Mouse (Mus musculus) hindbrain, embryonic 13.5 days (tissue): Measurements from ENCODE around the gene Mgrn1. TPM values are rescaled to one million over a fixed set of nuclear protein-coding genes. Genes with fewer than 3 reads are reported as not detected.

Experiments
- ATAC-seq: fragments of 200-750 bp; cut with Nextera tagmentation; 2 replicates; pipeline ENCODE4 v1.8.0; 2017; ENCODE audit warnings: moderate TSS enrichment; ENCODE audit not compliant: low FRiP score
- H3K27ac ChIP-seq: fragments of 300-500 bp; sonication (generic); 2 replicates; pipeline ENCODE4 v1.5.1; 2015; ENCODE audit warnings: inconsistent platforms, mild to moderate bottlenecking, moderate library complexity
- H3K27me3 ChIP-seq: fragments of 300-500 bp; sonication (generic); 2 replicates; pipeline ENCODE4 v1.6.1; 2015; ENCODE audit warnings: mild to moderate bottlenecking, inconsistent platforms
- H3K36me3 ChIP-seq: fragments of 300-500 bp; sonication (generic); 2 replicates; pipeline ENCODE4 v1.6.1; 2015; ENCODE audit warnings: mild to moderate bottlenecking, inconsistent platforms
- H3K4me1 ChIP-seq: fragments of 300-500 bp; sonication (generic); replicated peaks from 2 replicates; pipeline ENCODE4 v1.6.1; 2015; ENCODE audit warnings: inconsistent platforms
- H3K4me2 ChIP-seq: fragments of 300-500 bp; sonication (generic); 2 replicates; pipeline ENCODE4 v1.6.1; 2015; ENCODE audit warnings: inconsistent platforms, mild to moderate bottlenecking, moderate library complexity
- H3K4me3 ChIP-seq: fragments of 300-500 bp; sonication (generic); 2 replicates; pipeline ENCODE4 v1.5.1; 2015; ENCODE audit warnings: mild to moderate bottlenecking, inconsistent platforms
- H3K9ac ChIP-seq: fragments of 300-500 bp; sonication (generic); 2 replicates; pipeline ENCODE4 v1.6.1; 2015; ENCODE audit warnings: mild to moderate bottlenecking, inconsistent platforms
- H3K9me3 ChIP-seq: fragments of 300-500 bp; sonication (generic); 2 replicates; pipeline ENCODE4 v1.6.1; 2016; ENCODE audit warnings: inconsistent platforms
- WGBS: fragments of 180-500 bp; shearing (Covaris S2); methylation state at CpG from one replicate; pipeline ENCODE4 v1.1.7; 2015; 5-methylcytosine and 5-hydroxymethylcytosine counted together
- polyA plus RNA-seq: library from polyadenylated mRNA; unstranded; fragments of >200 nt; fragmentation: Nextera tagmentation; extraction: Ambion mirVana; gene quantifications from 2 replicates; pipeline ENCODE4 v1.2.1, GENCODE M21; 2015

Gene Mgrn1
- polyA plus RNA-seq, 1 experiment from 2014 or later = 107 TPM

- Histone ChIP-seq H3K27me3 (no peaks in the 10 kb centered on the region), H3K9me3 (no peaks in the 10 kb centered on the region), H3K36me3 (peaks cover 17% of the 10 kb centered on the region), H3K27ac (0 out of 2 replicates have a peak overlapping the region, but pooled peaks have one; percentile 91), H3K4me1 (peaks cover 31% of the 10 kb centered on the region), H3K4me2 (peak overlapping the region; percentile 84), H3K9ac (peak overlapping the region; percentile 89), H3K4me3 (peak overlapping the region; percentile 93)
- no peak for ATAC-seq
- 48% methylated on average over 9 of the region's 9 CpGs for WGBS
Observed at GRCm38 (mm10) chr16:4963346-4963745, 77.3 kb downstream of the Mgrn1 start.

GRCm38 (mm10) chr16:4963797-4964709 lies 78.0 kb downstream of the Mgrn1 start, which contains the start of gene Anks3:
TSS of gene Anks3 (minus strand) at chr16:4964205.
- peak; percentile 99 for ATAC-seq
- H3K9ac ChIP-seq = peak within 1 kb of the TSS; percentile 89

GRCm38 (mm10) chr16:4964731-4965391 lies 78.8 kb downstream of the Mgrn1 start:
- Histone ChIP-seq H3K9me3 (no peaks in the 10 kb centered on the region), H3K4me2 (peak overlapping the region; percentile 84), H3K27me3 (no peaks in the 10 kb centered on the region), H3K36me3 (peaks cover 28% of the 10 kb centered on the region), H3K4me1 (peaks cover 31% of the 10 kb centered on the region), H3K27ac (peak overlapping the region; percentile 91), H3K9ac (peak overlapping the region; percentile 89), H3K4me3 (peak overlapping the region; percentile 93)
- WGBS = 25% methylated on average over 13 of the region's 13 CpGs
- ATAC-seq = no peak; the same call in 1 of the 2 replicates

More at GRCm38 (mm10) chr16:4963797-4964709, 78.0 kb downstream of the Mgrn1 start, which contains the start of gene Anks3:
- WGBS = under 1% methylated on average over 75 of the region's 76 CpGs
- H3K27me3 ChIP-seq = no peaks in the 10 kb centered on the region
- peak within 1 kb of the TSS; percentile 91 for H3K27ac ChIP-seq
- H3K4me3 ChIP-seq = peak within 1 kb of the TSS; percentile 93
- H3K36me3 ChIP-seq = peaks cover 24% of the 10 kb centered on the region
- no peaks in the 10 kb centered on the region for H3K9me3 ChIP-seq
- peaks cover 31% of the 10 kb centered on the region for H3K4me1 ChIP-seq
- H3K4me2 ChIP-seq = peak within 1 kb of the TSS; percentile 84

- 93% methylated on average over 8 of the region's 8 CpGs for WGBS
- Histone ChIP-seq H3K4me1 (peaks cover 28% of the 10 kb centered on the region), H3K27me3 (no peaks in the 10 kb centered on the region), H3K27ac (no peak overlapping the region), H3K4me2 (peak overlapping the region; percentile 84), H3K9ac (no peak overlapping the region), H3K36me3 (peaks cover 21% of the 10 kb centered on the region), H3K9me3 (no peaks in the 10 kb centered on the region), H3K4me3 (peak overlapping the region; percentile 93; the same call in 1 of the 2 replicates)
- no peak for ATAC-seq
Observed at GRCm38 (mm10) chr16:4965392-4966129, 79.5 kb downstream of the Mgrn1 start.

GRCm38 (mm10) chr16:4968426-4968825 lies 82.4 kb downstream of the Mgrn1 start:
- ATAC-seq = no peak
- WGBS = 87% methylated on average over 3 of the region's 3 CpGs

GRCm38 (mm10) chr16:4969055-4969843 lies 83.2 kb downstream of the Mgrn1 start:
- Histone ChIP-seq H3K4me2 (no peak overlapping the region), H3K27me3 (no peaks in the 10 kb centered on the region), H3K9me3 (no peaks in the 10 kb centered on the region), H3K4me3 (no peak overlapping the region), H3K27ac (no peak overlapping the region), H3K36me3 (peaks cover 28% of the 10 kb centered on the region), H3K9ac (no peak overlapping the region), H3K4me1 (peaks cover 9% of the 10 kb centered on the region)
- no peak for ATAC-seq
- 92% methylated on average over 5 of the region's 5 CpGs for WGBS

More at GRCm38 (mm10) chr16:4968426-4968825, 82.4 kb downstream of the Mgrn1 start:
- H3K9ac ChIP-seq = no peak overlapping the region
- H3K9me3 ChIP-seq = no peaks in the 10 kb centered on the region
- peaks cover 10% of the 10 kb centered on the region for H3K4me1 ChIP-seq
- H3K27me3 ChIP-seq = no peaks in the 10 kb centered on the region
- H3K4me3 ChIP-seq = no peak overlapping the region
- H3K36me3 ChIP-seq = peaks cover 28% of the 10 kb centered on the region
- H3K4me2 ChIP-seq = no peak overlapping the region
- no peak overlapping the region for H3K27ac ChIP-seq

- H3K27ac ChIP-seq = no peak overlapping the region
- H3K9me3 ChIP-seq = no peaks in the 10 kb centered on the region
- H3K4me2 ChIP-seq = no peak overlapping the region
- 83% methylated on average over 4 of the region's 4 CpGs for WGBS
- no peak overlapping the region for H3K9ac ChIP-seq
- no peak for ATAC-seq
- H3K4me3 ChIP-seq = no peak overlapping the region
- no peaks in the 10 kb centered on the region for H3K4me1 ChIP-seq
- H3K27me3 ChIP-seq = no peaks in the 10 kb centered on the region
- peaks cover 28% of the 10 kb centered on the region for H3K36me3 ChIP-seq
Observed at GRCm38 (mm10) chr16:4971626-4972025, 85.6 kb downstream of the Mgrn1 start.

- WGBS = 84% methylated on average over 5 of the region's 5 CpGs
- Histone ChIP-seq H3K27me3 (no peaks in the 10 kb centered on the region), H3K9ac (no peak overlapping the region), H3K4me3 (no peak overlapping the region), H3K27ac (no peak overlapping the region), H3K9me3 (no peaks in the 10 kb centered on the region), H3K4me1 (no peaks in the 10 kb centered on the region), H3K36me3 (peaks cover 13% of the 10 kb centered on the region), H3K4me2 (no peak overlapping the region)
- ATAC-seq = no peak
Observed at GRCm38 (mm10) chr16:4974521-4974920, 88.5 kb downstream of the Mgrn1 start.

- H3K4me1 ChIP-seq = no peaks in the 10 kb centered on the region
- H3K4me2 ChIP-seq = no peak overlapping the region
- no peaks in the 10 kb centered on the region for H3K27me3 ChIP-seq
- 82% methylated on average over 2 of the region's 2 CpGs for WGBS
- no peak overlapping the region for H3K9ac ChIP-seq
- H3K9me3 ChIP-seq = no peaks in the 10 kb centered on the region
- no peak for ATAC-seq
- H3K27ac ChIP-seq = no peak overlapping the region
- H3K4me3 ChIP-seq = no peak overlapping the region
- peaks cover 10% of the 10 kb centered on the region for H3K36me3 ChIP-seq
Observed at GRCm38 (mm10) chr16:4976180-4976579, 90.1 kb downstream of the Mgrn1 start.

GRCm38 (mm10) chr16:4978275-4979051 lies 92.4 kb downstream of the Mgrn1 start:
- 68% methylated on average over 5 of the region's 5 CpGs for WGBS
- Histone ChIP-seq H3K9me3 (no peaks in the 10 kb centered on the region), H3K4me3 (no peak overlapping the region), H3K27ac (no peak overlapping the region), H3K36me3 (no peaks in the 10 kb centered on the region), H3K4me2 (no peak overlapping the region), H3K4me1 (no peaks in the 10 kb centered on the region), H3K27me3 (no peaks in the 10 kb centered on the region), H3K9ac (no peak overlapping the region)
- no peak for ATAC-seq
